Mouse (Mus musculus) large intestine, adult 2 months (tissue): Measurements from ENCODE around the gene Itgb4. TPM values are rescaled to one million over a fixed set of nuclear protein-coding genes. Genes with fewer than 3 reads are reported as not detected.

ENCODE experiments used
- DNase-seq: peaks from one replicate; pipeline ENCODE4 v3.0.0-alpha.2; 2012; ENCODE audit warnings: low read depth, low spot score
- WGBS: fragments of 180-500 bp; shearing (Covaris S2); methylation state at CpG from one replicate; pipeline ENCODE4 v1.1.7; 2018; 5-methylcytosine and 5-hydroxymethylcytosine counted together
- polyA plus RNA-seq: library from polyadenylated mRNA; depleted of rRNA; stranded (reverse); fragments of >200 nt; gene quantifications from 2 replicates; pipeline ENCODE4 v1.2.3, GENCODE M21; 2012

Gene Itgb4
- polyA plus RNA-seq, 1 experiment: 40.1 TPM

DNA sequence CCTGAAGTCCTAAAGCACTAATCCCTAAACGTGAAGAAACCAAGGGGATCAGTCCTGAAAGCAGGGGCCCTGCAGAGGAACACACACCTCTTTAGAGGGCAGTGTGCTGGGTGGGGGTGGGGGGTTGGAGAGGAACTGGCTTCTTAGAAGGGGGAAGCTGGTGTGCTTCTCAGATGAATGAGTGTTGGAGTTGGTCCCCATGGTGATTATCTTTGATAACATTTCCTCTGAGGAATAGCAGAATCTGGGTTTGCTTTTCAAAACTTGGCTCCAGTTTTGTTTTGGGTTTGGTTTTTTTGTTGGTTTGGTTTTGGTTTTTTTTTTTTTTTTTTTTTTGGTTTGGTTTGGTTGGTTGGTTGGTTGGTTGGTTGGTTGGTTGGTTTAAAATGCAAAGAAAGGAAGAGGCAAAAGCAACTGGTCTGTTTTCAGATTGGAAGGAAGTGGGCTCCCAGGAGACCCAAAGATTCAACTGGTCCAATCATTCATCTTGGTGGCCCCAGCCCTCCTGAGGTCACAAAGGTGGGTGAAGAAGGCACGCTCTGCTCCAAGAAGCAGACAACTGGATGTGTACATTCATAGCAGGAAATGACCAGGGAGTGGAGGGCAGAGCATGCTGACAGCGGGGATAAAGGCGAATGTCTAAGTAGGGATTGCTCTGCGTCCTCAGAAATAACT, 5.6 kb upstream of the Itgb4 start:
- no peak for DNase-seq
- WGBS: 38% methylated on average over 5 of the region's 5 CpGs

DNA sequence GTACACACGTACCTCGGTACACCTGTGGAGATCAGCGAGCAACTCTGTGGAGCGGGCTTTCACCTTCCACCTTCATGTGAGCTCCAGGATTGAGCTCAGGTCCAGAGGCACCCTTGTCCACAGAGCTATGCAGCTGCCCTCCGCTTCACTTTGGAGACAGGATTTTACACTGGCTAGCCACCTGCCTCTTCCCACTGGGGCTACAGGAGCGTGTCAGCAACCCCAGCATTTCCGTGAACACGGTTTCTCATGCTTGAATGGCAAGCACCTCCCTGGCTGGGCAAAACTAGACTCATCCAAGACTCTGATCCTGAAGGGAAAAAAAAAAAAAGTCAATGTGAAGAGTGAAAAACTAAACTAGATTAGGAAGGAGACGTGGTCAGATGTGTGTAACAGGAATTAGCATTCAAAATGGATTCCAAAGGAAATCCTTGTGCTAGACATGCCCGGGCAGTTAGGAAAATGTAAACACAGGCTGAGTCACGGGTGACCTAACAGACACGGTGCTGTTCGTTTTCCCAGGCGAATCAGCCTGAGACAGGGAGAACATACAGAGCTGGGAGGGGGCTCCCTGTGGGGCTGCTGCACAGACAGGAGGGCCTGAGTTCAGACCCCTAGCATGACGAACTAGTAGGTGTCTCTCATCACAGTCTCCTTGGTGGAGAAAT, 4.4 kb upstream of the Itgb4 start:
- no peak for DNase-seq
- 29% methylated on average over 15 of the region's 15 CpGs for WGBS

DNA sequence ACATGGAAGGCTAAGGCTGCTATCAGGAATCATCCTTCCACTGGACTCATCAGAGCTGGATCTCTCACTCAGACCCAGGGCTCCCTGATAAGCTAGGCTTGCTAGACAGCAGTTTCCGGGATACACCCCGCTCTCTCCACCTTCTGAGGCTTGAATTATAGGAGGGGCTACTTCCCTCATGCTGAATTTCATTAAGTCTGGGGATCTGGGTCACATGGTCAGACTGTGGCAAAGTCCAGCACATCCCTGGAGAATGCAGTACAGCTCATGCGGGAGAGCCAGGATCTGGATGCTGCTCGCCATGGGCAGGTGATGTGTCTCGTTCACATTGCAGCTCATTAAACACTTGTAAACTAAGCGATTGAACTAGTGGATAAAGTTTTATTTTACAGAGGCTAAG, 3.5 kb upstream of the Itgb4 start:
- 27% methylated on average over 6 of the region's 6 CpGs for WGBS
- no peak for DNase-seq

DNA sequence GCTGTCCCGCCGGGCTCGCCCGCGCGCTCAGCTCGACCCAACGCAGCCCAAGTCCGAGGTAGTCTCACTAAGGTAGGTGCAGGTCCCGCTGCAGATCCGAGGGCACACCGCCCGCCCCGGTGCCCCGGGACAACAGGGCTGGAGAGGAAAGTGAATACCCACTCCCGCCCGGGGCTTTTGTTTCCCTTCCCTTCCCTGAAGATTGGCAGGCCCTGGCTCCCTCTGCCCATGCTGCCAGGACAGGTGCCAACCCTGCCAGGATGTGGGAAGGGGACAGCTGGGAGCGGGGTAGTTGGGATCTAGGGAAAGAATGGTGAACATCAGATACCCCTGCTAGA, 543 bp downstream of the Itgb4 start:
- WGBS: 5% methylated on average over 18 of the region's 18 CpGs

DNA sequence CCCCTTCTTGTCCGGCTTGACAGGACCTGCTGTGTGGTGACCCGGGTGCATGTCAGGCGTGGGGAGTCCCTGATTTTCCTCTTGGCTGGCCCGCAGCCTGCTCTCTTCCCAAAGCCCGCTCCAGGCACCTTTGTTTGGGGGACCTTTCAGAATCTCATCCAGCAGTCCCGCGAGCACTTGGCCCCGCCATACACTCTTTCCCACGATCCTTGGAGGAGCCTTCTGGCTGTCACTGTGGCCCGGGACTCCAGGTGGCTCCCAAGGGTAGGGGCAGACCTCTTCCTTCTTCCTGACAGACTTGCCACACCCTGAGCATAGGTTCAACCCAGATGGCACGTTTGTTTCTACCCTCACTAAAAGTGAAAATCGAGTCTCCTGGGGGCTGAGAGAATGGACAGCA, 1.0 kb downstream of the Itgb4 start:
- WGBS: 16% methylated on average over 12 of the region's 12 CpGs
- no peak for DNase-seq

More for the DNA sequence above, 543 bp downstream of the Itgb4 start:
- DNase-seq: no peak

DNA sequence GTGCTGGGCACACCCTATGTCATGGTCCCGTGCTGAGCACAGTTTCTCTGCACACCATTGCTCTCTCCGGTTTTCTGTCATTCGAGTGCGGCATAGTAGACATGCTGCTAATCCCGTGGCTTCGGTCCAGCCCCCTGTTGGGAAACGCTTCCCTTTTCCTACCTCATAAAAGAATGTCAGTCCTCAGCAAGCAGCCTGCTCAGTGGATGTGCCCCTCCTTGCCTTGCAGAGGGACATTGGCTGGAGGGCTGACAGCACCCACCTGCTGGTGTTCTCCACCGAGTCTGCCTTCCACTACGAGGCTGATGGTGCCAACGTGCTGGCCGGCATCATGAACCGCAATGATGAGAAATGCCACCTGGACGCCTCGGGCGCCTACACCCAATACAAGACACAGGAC, 8.0 kb downstream of the Itgb4 start:
- DNase-seq: no peak
- WGBS: 91% methylated on average over 15 of the region's 15 CpGs

DNA sequence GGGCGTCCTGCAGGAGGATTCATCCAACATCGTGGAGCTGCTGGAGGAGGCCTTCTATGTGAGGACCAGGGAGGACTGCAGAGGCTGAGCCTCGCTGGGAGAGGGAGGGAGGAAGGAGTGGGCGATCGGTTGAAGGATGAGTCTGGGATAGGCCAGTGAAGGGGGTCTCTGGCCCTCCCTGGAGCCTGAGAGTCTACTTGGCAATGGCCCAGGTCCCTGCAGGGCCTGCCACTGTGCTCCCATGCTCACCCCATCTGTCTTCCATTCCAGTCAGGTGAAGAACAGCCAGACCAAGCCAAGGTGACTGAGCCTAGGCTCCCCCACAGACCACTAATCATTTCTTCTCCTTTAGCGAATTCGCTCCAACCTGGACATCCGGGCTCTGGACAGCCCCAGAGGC, 8.8 kb downstream of the Itgb4 start:
- 90% methylated on average over 8 of the region's 8 CpGs for WGBS
- no peak for DNase-seq

DNA sequence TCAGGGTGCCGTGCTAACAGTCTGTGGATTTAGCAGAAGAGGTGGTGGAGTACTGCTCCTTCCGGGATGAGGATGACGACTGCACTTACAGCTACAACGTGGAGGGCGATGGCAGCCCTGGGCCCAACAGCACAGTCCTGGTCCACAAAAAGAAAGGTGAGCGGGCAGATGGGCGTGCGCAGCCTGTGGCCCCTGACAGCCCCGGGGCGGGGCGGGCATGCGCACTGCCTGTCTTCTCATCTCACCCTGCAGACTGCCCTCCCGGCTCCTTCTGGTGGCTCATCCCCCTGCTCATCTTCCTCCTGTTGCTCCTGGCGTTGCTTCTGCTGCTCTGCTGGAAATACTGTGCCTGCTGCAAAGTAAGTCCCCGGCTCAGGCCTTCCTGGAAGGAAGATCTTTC, 15.2 kb downstream of the Itgb4 start:
- WGBS: 60% methylated on average over 15 of the region's 15 CpGs
- DNase-seq: no peak

DNA sequence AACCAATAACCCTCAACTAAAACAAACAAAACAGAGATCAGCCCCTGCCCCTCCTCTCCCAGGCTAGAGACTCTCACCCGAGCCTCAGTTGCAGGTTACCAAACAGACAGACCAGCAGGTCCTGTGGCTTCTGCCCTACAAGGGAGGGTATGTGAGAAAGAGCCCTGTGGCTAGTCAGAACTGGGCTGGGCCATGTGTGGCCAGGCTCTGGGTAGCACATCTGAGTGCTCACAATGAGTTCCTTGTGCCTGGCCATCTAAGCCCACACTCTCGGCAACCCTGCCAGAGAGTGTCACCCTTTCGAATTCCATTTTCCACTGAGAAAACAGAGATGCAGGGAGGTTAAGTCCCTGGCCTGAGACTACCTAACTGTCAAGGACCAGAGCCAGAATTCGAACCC, 17.6 kb downstream of the Itgb4 start:
- DNase-seq: no peak
- WGBS: 64% methylated on average over 4 of the region's 4 CpGs

DNA sequence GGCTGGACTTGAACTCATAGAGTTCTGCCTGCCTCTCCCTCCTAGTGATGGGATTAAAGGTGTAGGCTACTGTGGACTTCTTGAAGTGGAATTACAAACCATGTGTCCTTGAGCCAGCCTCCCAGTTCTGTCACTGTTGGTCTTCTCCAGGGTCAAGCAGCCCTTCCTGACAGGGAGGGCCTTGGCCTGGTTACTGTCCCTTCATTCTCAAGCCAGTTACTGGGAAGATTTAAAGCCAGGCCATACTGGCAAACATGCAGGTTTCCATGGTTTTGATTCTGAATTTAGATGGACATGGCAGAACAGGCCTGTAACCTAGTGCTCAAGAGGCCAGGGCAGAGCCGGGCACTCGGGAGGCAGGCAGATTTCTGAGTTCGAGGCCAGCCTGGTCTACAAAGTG, 20.7 kb downstream of the Itgb4 start:
- DNase-seq: no peak
- 90% methylated on average over 3 of the region's 3 CpGs for WGBS

DNA sequence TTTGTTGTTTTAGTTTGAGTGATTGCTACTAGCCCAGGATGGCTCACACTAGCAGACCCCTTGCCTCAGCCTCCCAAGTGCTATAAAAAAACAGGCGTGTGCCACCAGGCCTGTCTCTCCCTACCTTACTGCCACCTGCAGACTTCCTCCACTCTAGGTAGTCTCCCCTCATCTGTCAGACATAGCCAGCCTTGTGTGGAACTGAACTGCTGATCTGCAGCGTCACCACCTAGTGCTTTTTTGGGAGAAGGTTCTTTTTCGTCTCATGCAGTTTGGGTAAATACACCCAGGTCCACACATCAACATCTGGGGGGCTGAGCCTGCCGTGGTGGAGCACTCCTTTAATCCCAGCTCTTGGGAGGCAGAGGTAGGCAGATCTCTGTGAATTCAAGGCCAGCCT, 22.5 kb downstream of the Itgb4 start:
- WGBS: 79% methylated on average over 4 of the region's 4 CpGs
- DNase-seq: no peak

DNA sequence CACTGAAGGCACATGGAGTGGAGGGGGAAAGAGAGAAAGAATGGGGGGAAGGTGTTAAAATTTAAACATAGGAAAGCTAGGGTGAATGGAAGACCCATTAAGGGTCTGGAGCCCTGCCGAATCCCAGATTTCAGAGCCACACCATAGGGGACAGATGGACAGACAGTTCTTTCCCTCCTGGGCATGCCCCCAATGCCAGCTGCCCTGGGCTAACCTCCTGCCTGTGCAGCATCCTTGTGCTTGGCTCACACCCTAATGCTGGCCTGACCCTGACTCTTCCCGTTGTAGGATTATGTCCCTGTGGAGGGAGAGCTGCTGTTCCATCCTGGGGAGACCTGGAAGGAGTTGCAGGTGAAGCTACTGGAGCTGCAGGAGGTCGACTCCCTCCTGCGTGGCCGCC, 23.2 kb downstream of the Itgb4 start:
- DNase-seq: no peak
- 81% methylated on average over 5 of the region's 5 CpGs for WGBS

DNA sequence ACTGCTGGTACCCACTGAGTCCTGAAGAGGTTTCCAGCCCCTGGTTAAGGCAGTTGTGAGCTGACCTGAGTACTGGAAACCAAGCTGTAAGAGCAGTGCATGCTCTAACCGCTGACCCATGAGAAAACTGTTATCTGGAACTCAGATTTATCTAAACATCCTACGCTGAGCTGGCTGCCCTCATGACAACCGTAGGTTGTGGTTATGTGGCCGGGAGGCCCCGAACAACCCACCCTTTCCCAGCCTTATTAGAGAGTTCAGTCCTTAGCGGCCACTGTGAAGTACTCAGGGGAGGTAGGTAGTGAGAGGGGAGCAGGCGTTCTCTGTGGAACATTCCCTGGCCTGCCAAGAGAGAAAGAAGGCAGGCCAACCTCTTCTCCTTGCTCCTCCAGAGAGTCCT, 24.5 kb downstream of the Itgb4 start:
- no peak for DNase-seq
- WGBS: 69% methylated on average over 7 of the region's 7 CpGs

DNA sequence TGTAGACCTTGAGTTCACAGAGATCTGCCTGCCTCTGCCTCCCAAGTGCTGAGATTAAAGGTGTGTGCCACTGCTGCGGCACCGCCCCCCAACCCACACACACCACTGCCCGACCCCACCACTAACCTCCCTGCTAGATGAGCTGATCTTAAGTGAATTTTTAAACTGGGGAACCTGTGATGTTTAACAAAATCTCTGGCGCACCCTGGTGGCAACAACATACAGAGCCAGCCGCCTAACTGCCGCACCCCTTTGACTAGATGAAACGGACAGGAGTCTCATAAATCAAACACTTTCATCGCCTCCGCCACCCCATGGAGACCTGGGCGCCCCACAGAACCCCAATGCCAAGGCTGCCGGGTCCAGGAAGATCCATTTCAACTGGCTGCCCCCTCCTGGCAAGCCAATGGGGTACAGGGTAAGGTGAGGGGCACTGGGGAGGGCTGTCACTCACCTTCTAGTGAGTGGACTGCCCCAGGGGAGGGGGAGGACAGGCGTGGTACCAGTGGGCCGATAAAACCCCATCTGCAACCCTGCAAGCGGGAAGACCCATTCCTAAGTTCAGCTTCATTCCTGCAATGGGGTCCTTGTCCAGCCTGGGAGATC, 25.1 kb downstream of the Itgb4 start:
- DNase-seq: peak; percentile 31
- WGBS: 27% methylated on average over 14 of the region's 14 CpGs

DNA sequence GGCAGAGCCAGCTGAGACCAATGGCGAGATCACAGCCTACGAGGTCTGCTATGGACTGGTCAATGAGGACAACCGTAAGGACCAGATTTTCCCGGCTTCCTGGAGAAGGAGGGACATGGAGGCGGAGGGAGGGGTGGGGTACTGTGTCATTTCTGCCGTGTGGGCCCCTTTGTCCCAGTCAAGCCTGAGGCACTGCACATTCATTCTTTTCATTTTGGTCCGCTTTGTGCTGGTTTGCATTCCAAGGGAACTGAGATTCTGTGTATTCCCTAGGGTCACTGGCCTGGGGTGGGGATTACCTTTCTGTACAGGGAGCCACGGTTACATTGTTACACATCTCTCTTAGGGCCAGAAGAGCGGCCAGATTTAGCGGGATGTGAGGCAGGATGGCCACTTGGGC, 26.1 kb downstream of the Itgb4 start:
- 84% methylated on average over 10 of the region's 10 CpGs for WGBS
- no peak for DNase-seq

DNA sequence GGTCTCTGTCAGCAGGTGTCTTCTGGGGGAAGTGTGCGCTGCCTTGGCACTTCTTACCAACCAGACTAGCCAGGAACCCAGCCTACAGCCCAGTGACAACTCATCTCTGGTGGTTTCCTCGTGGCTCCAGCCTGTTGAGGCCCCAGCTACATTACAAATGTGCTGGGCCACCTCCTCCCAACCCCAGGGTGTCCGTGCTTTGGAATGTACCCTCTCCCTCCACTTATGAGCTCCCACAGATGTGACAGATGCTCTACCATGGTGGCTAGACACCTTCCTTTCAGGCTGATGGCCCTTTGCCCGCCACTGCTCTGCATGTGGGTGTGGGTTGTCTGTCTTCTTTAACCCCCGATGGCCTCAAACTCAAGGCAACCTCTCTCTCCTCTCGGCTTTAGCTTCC, 27.2 kb downstream of the Itgb4 start:
- no peak for DNase-seq
- WGBS: 78% methylated on average over 6 of the region's 6 CpGs

DNA sequence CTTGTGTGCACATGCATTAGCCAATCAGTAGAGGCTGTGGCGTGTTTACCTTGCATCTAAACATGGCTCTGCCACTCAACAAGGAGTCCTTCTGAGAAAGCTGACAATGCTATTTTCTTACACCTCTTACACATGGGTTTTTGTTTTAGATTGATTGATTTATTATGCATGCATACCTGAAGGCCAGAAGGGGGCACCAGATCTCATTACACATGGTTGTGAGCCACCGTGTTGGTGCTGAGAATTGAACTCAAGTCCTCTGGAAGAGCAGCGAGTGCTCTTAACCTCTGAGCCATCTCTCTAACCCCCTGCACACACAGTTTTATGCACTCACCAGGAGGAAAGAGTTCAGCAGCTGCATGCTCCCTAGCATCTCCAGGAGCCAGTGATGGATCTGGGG, 28.4 kb downstream of the Itgb4 start:
- no peak for DNase-seq
- 95% methylated on average over 3 of the region's 3 CpGs for WGBS

DNA sequence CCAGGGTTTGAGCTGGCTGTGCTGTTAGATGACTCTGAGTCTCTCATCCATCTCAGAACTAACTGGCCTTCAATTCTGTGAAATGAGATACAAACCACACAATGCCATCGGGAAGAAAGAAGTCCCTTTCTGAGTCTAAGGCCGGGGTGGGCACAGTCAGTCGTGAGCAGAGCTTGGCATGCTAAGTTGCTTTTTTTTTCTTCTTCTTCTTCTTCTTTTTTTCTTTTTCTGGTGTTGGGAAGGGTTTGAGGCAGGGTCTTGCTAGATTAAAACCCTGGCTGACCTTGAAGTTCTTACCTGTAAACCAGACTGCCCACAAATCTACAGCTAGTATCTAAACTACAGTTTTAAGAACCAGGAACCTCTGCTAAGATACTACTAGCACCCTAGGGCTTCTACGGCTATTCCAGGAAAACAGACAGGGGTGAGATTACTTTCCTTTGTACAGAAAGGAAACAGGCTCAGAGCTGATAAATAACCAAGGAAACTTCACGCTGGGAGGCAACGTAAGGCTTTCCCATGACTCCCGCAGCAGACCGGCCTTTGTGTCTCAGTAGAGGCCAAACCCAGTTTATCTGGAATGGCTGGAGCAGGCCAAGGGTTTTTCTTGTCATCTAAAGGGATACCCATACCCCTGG, 29.8 kb downstream of the Itgb4 start:
- no peak for DNase-seq
- 45% methylated on average over 8 of the region's 8 CpGs for WGBS

DNA sequence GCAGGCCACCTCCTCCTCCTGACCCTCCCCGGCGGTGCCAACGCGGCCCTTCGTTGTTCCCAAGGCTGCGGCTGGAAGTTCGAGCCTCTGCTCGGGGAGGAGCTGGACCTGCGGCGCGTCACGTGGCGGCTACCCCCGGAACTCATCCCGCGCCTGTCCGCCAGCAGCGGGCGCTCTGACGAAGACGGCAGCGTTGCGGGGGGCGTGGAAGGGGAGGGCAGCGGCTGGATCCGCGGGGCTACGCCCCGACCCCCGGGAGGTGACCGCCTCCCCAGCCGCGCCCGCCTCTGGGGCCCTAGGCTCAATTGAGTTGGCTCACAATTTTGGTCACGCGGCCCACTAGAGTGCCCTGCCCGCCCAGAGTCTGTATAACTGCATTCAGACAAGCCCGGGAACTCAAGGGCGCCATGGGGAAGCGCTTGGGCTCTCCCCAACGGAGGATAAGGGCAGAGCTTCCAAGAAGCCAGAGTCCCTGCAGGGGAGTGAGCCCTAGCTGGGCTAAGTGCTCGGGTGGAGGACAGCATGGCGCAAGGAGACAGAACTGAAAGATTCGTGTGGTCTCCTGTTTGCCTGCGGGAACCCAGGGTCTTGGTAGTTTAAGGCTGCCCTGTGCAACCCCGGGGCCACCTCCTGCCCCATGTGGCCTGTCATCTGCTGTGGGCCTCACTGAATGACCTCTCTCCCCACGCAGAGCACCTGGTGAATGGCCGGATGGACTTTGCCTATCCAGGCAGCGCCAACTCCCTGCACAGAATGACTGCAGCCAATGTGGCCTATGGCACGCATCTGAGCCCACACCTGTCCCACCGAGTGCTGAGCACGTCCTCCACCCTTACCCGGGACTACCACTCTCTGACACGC, 30.6 kb downstream of the Itgb4 start:
- 3% methylated on average over 54 of the region's 54 CpGs for WGBS

More for the DNA sequence above, 30.6 kb downstream of the Itgb4 start:
- DNase-seq: no peak
